Mouse (Mus musculus) liver, embryonic 15.5 days (tissue): Measurements from ENCODE around the gene Gm44502. TPM values are rescaled to one million over a fixed set of nuclear protein-coding genes. Genes with fewer than 3 reads are reported as not detected.

Experiments
- ATAC-seq: fragments of 200-750 bp; cut with Nextera tagmentation; 2 replicates; pipeline ENCODE4 v1.8.0; 2017; ENCODE audit warnings: moderate number of reproducible peaks, mild to moderate bottlenecking, moderate library complexity; ENCODE audit not compliant: insufficient read depth
- H3K27ac ChIP-seq: fragments of 300-500 bp; sonication (generic); replicated peaks from 2 replicates; pipeline ENCODE4 v1.5.1; 2015; ENCODE audit warnings: mild to moderate bottlenecking, inconsistent platforms
- H3K27me3 ChIP-seq: fragments of 300-500 bp; sonication (generic); 2 replicates; pipeline ENCODE4 v1.6.1; 2015; ENCODE audit warnings: mild to moderate bottlenecking, inconsistent platforms
- H3K36me3 ChIP-seq: fragments of 300-500 bp; sonication (generic); replicated peaks from 2 replicates; pipeline ENCODE4 v1.6.1; 2015; ENCODE audit warnings: moderate library complexity, mild to moderate bottlenecking, inconsistent platforms
- H3K4me1 ChIP-seq: fragments of 300-500 bp; sonication (generic); replicated peaks from 2 replicates; pipeline ENCODE4 v1.6.1; 2015; ENCODE audit warnings: inconsistent platforms
- H3K4me2 ChIP-seq: fragments of 300-500 bp; sonication (generic); 2 replicates; pipeline ENCODE4 v1.6.1; 2015; ENCODE audit warnings: moderate library complexity, mild to moderate bottlenecking, inconsistent platforms
- H3K4me3 ChIP-seq: fragments of 300-500 bp; sonication (generic); replicated peaks from 2 replicates; pipeline ENCODE4 v1.5.1; 2015; ENCODE audit warnings: mild to moderate bottlenecking, inconsistent platforms
- H3K9ac ChIP-seq: fragments of 300-500 bp; sonication (generic); 2 replicates; pipeline ENCODE4 v1.6.1; 2015; ENCODE audit warnings: moderate library complexity, mild to moderate bottlenecking, inconsistent platforms
- H3K9me3 ChIP-seq: fragments of 300-500 bp; sonication (generic); replicated peaks from 2 replicates; pipeline ENCODE4 v1.6.1; 2016; ENCODE audit warnings: inconsistent platforms
- WGBS: fragments of 180-500 bp; shearing (Covaris S2); methylation state at CpG from one replicate; pipeline ENCODE4 v1.1.7; 2015; ENCODE audit warnings: mixed read lengths; ENCODE audit not compliant: insufficient replicate concordance; 5-methylcytosine and 5-hydroxymethylcytosine counted together
- polyA plus RNA-seq: library from polyadenylated mRNA; unstranded; fragments of >200 nt; fragmentation: Nextera tagmentation; extraction: Ambion mirVana; gene quantifications from 2 replicates; pipeline ENCODE4 v1.2.1, GENCODE M21; 2015

The Gm44502 gene
- polyA plus RNA-seq, 1 experiment from 2014 or later: not detected

DNA sequence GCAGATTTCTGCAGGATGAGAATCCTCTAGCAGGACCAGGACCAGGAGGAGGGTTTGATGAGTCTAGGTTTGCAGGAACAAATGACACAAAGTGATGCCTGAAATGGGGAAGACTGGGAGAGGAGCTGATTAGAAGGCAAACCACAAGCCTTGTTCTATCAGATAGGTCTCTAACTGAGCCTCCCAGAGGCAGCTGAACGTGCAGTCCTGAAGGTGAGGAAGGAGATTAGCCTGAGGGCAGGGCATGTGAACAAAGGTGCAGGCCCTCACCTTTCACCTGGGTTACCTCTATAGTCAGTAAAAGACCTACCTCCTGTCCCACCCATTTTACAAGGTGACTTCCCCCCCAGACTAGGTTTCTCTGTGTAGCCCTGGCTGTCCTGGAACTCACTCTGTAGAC lies 29.8 kb downstream of the Gm44502 start:
- Histone ChIP-seq H3K9ac (no peak overlapping the region), H3K4me3 (no peak overlapping the region), H3K4me1 (no peaks in the 10 kb centered on the region), H3K9me3 (no peaks in the 10 kb centered on the region), H3K27me3 (no peaks in the 10 kb centered on the region), H3K36me3 (no peaks in the 10 kb centered on the region), H3K27ac (no peak overlapping the region), H3K4me2 (no peak overlapping the region)
- WGBS: 6% methylated on average over 1 of the region's 1 CpGs
- no peak for ATAC-seq

DNA sequence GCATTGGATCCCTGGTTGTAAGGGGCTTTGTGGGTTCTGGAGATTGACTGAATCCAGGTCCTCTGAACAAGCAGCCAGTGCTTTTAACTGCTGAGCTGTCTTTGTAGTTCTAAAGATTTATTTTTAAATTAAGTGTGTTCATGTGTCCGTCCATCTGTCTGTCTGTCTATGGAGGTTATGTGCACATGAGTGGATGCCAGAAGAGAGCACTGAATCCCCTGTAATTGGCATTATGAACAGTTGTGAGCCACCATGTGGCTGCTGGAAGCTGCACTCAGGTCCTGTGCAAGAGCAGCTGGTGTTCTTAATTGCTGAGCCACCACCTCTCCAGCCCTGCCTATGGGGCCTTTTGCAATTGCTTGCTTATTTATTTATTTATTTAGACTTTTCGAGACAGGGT lies 31.4 kb downstream of the Gm44502 start:
- ATAC-seq: no peak
- H3K27ac ChIP-seq: no peak overlapping the region
- H3K4me3 ChIP-seq: no peak overlapping the region
- no peak overlapping the region for H3K9ac ChIP-seq
- no peaks in the 10 kb centered on the region for H3K4me1 ChIP-seq
- H3K9me3 ChIP-seq: no peaks in the 10 kb centered on the region
- no peaks in the 10 kb centered on the region for H3K27me3 ChIP-seq
- H3K36me3 ChIP-seq: no peaks in the 10 kb centered on the region
- H3K4me2 ChIP-seq: no peak overlapping the region
- WGBS: 43% methylated on average over 2 of the region's 2 CpGs

DNA sequence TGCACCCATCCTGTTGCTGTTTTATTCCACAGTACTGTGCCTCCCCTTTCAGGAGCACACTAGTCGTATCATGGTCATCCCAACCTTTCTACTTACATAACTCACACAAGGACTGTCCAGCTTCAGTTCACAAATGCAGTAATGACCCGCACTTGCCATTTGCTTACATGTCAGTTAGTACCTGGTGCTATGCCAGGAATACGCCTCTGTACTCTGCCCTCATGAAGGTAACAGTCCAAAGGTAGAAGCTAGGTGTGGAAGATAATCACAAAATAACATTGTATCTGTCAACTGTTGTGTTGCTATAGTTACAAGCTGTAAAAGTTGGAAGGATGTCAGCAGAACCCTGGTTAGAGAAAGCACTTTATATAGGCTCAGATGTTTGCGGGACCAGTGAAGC lies 32.6 kb downstream of the Gm44502 start:
- Histone ChIP-seq H3K9me3 (no peaks in the 10 kb centered on the region), H3K4me2 (no peak overlapping the region), H3K27ac (no peak overlapping the region), H3K36me3 (no peaks in the 10 kb centered on the region), H3K4me1 (no peaks in the 10 kb centered on the region), H3K27me3 (no peaks in the 10 kb centered on the region), H3K9ac (no peak overlapping the region), H3K4me3 (no peak overlapping the region)
- ATAC-seq: peak; percentile 44; the same call in 1 of the 2 replicates
- WGBS: 62% methylated on average over 4 of the region's 4 CpGs

DNA sequence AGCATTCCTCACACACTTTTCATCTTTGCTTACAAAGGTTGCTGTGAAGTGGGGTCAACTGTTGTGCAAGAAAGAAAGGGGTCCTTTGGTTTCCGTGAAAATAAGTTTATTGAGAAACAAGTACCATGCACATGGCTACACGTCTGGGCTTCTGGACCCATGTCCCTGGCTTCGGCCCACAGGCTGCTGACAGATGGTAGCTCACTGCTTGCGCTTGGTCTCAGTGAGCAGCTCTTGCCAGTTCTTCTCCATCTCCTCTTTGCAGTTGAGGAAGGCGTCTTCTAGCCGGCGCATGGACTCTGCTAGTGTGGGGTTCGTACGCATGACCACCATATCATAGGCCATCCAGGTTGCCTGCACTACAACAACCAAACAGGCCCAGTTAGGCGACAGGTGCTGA lies 39.4 kb downstream of the Gm44502 start:
- no peak for ATAC-seq
- Histone ChIP-seq H3K4me1 (no peaks in the 10 kb centered on the region), H3K9ac (no peak overlapping the region), H3K4me3 (no peak overlapping the region), H3K4me2 (no peak overlapping the region), H3K36me3 (no peaks in the 10 kb centered on the region), H3K27me3 (0 out of 2 replicates have a peak, but pooled peaks cover 2% of the 10 kb centered on the region), H3K9me3 (no peaks in the 10 kb centered on the region), H3K27ac (no peak overlapping the region)
- WGBS: 80% methylated on average over 10 of the region's 10 CpGs

DNA sequence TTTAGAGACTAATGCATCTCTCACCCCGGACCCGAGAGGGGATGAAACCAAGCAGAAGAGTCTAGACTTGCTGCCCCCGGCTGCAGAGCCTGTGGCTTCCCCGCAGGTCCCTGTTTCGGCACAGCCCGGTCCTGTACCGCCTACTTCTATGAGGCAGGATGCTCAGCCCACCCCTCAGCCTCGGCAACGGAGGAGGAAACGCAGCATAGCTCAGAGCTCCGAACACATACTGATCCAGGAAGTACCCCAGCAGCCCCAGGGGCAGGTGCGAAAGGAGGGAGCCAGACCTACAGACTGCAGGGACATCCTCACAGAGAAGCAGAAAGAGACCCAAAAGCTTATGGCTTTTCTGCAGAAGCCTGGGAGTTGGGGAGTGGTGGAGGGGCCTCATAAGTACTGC lies 42.4 kb downstream of the Gm44502 start:
- Histone ChIP-seq H3K4me1 (no peaks in the 10 kb centered on the region), H3K27me3 (0 out of 2 replicates have a peak, but pooled peaks cover 10% of the 10 kb centered on the region), H3K4me2 (no peak overlapping the region), H3K27ac (no peak overlapping the region), H3K9me3 (no peaks in the 10 kb centered on the region), H3K36me3 (no peaks in the 10 kb centered on the region), H3K9ac (no peak overlapping the region), H3K4me3 (no peak overlapping the region)
- 34% methylated on average over 12 of the region's 12 CpGs for WGBS
- ATAC-seq: no peak

- Histone ChIP-seq H3K27ac (no peak within 1 kb of the TSS), H3K36me3 (no peaks in the 10 kb centered on the region), H3K9ac (no peak within 1 kb of the TSS), H3K9me3 (no peaks in the 10 kb centered on the region), H3K4me1 (peaks cover 2% of the 10 kb centered on the region), H3K4me3 (no peak within 1 kb of the TSS), H3K27me3 (peaks cover 21% of the 10 kb centered on the region), H3K4me2 (no peak within 1 kb of the TSS)
- no peak; the same call in 1 of the 2 replicates for ATAC-seq
- WGBS: 75% methylated on average over 7 of the region's 7 CpGs
Observed at GRCm38 (mm10) chr15:89384617-89385016, 44.9 kb downstream of the Gm44502 start, which contains the start of gene Klhdc7b. TSS of gene Klhdc7b (plus strand) at chr15:89384917.

DNA sequence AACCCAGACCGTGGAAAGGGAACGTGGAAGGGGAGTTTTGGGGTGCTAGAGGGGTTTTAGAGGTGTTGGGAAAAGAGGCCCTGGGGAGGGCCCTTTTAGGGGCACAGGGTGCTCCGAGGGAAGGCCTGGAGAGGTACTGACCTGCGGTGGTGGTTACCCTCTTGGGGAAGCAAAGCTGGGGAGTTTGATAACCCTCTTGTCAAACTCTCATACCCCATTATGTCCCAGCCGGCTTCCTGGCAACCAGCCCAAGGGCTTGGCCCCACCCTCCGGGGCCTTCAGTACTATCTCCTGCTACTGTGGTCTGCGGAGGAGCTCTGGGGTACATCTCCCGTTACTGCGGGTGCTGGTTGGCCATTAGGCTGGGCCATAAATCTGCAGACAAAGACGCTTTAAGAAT lies 50.1 kb downstream of the Gm44502 start:
- Histone ChIP-seq H3K36me3 (no peaks in the 10 kb centered on the region), H3K9ac (no peak overlapping the region), H3K27ac (no peak overlapping the region), H3K4me3 (peak overlapping the region; percentile 43), H3K4me2 (peak overlapping the region; percentile 77), H3K4me1 (peaks cover 33% of the 10 kb centered on the region), H3K27me3 (peaks cover 57% of the 10 kb centered on the region), H3K9me3 (no peaks in the 10 kb centered on the region)
- 5% methylated on average over 10 of the region's 10 CpGs for WGBS
- peak; percentile 55 for ATAC-seq

- H3K4me2 ChIP-seq: peak within 1 kb of the TSS; percentile 77
- peak within 1 kb of the TSS; percentile 43 for H3K4me3 ChIP-seq
- H3K27me3 ChIP-seq: peaks cover 57% of the 10 kb centered on the region
- WGBS: 2% methylated on average over 32 of the region's 33 CpGs
- peak; percentile 16; the same call in 1 of the 2 replicates for ATAC-seq
- no peaks in the 10 kb centered on the region for H3K36me3 ChIP-seq
- peaks cover 38% of the 10 kb centered on the region for H3K4me1 ChIP-seq
- H3K9me3 ChIP-seq: no peaks in the 10 kb centered on the region
- H3K9ac ChIP-seq: peak within 1 kb of the TSS; percentile 21; the same call in 1 of the 2 replicates
- H3K27ac ChIP-seq: no peak within 1 kb of the TSS
Observed at GRCm38 (mm10) chr15:89378831-89379401, 50.6 kb downstream of the Gm44502 start, which contains the start of gene Odf3b. TSS of gene Odf3b (minus strand) at chr15:89379282.

DNA sequence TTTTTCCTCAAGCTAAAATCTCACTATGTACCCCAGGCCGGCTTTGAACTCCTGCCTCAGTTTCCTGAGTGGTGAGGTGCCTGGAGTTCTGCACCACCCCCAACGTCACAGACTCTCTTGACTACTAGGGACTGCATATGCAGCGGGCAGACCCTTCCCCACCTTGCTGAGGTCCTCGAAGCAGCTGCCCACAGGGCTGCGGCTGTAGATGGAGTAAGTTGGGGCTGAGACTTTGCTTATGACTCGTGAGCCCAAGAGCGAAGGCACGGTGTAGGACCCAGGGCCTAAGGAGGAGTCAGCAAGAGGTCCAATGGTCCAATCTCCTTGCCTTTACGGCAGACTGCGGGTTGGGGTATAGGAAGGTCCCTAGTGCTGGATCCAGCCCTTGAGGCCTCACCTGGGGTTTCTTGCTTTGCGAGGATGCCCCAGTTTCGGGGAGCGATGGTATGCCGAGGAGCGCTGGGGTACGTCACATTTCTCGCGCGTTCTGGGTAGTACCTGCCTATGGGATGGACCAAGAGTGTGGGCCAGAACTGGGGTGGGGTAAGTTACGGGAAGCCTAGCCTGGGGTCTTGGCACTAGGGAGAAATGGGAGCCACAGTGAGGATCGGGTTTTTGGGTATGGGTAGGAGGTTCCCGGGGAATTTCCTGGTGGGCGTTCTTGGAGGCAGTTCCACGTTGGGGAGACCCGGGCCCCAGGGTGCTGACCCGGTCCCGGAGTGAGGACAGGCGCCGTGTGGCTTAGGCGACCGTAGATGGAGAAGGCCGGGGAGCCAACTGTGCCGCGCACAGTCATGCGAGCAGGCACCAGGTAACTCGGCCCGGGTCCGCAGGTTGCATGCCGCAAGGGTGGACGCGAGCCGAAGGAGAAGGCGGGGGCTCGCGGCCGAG lies 51.3 kb downstream of the Gm44502 start:
- H3K9ac ChIP-seq: peak overlapping the region; percentile 21; the same call in 1 of the 2 replicates
- H3K9me3 ChIP-seq: no peaks in the 10 kb centered on the region
- peaks cover 57% of the 10 kb centered on the region for H3K27me3 ChIP-seq
- ATAC-seq: no peak
- whole genome bisulfite sequencing: 18% methylated on average over 46 of the region's 46 CpGs
- peak overlapping the region; percentile 77 for H3K4me2 ChIP-seq
- H3K36me3 ChIP-seq: no peaks in the 10 kb centered on the region
- peak overlapping the region; percentile 43 for H3K4me3 ChIP-seq
- H3K27ac ChIP-seq: no peak overlapping the region
- H3K4me1 ChIP-seq: peaks cover 46% of the 10 kb centered on the region

DNA sequence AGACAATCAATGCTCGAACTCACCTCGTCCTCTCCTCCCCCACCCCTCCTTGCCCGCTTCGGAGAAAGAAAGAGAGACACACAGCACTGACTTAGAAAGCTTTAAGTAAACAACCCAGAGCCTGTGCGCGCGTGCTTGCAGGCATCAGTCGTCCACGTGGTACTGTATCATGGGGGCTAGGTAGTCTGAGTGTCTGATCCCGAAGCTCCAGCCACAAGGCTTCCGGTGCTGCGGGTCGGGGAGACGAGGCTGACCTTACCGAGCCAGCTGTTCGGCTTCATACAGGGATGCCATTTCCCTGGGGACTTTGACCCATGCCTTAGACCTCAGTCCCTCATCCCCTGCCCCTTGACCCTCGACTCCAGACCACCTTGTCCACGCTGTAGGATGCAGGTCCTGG lies 52.1 kb downstream of the Gm44502 start:
- Histone ChIP-seq H3K27ac (no peak overlapping the region), H3K9ac (no peak overlapping the region), H3K36me3 (peaks cover 6% of the 10 kb centered on the region), H3K4me1 (peaks cover 54% of the 10 kb centered on the region), H3K4me3 (no peak overlapping the region), H3K27me3 (peaks cover 51% of the 10 kb centered on the region), H3K4me2 (peak overlapping the region; percentile 23; the same call in 1 of the 2 replicates), H3K9me3 (no peaks in the 10 kb centered on the region)
- WGBS: 13% methylated on average over 18 of the region's 18 CpGs
- no peak for ATAC-seq

DNA sequence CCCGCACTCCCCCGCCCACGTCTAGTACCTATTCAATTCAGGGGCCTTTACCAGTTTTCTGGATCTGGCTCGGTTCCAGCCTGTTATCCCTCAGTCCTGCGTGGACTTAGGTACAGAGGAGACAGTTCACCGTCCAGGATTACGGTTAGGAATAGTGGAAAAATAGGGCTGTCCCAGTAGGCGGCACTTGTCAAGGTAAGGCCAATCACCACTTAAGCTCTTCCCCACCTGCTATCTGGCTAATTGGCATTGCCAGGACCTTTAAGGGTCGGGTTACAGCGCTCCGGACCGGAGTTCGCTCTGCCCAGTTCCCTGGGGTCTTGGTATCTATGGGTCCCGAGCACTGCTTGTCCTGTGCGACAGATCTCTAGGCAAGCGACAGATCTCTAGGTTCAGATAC lies 52.5 kb downstream of the Gm44502 start, which contains the start of gene Tymp:
TSS of gene Tymp (minus strand) at position 83 of the 400 bp plus-strand sequence.
- Histone ChIP-seq H3K36me3 (peaks cover 10% of the 10 kb centered on the region), H3K9me3 (no peaks in the 10 kb centered on the region), H3K9ac (no peak within 1 kb of the TSS), H3K27me3 (peaks cover 48% of the 10 kb centered on the region), H3K4me2 (peak within 1 kb of the TSS; percentile 23; the same call in 1 of the 2 replicates), H3K4me1 (peaks cover 58% of the 10 kb centered on the region), H3K27ac (no peak within 1 kb of the TSS), H3K4me3 (no peak within 1 kb of the TSS)
- no peak for ATAC-seq
- WGBS: 45% methylated on average over 16 of the region's 16 CpGs
